ENCODE assay signal across 27 mouse cellular contexts in genomic region chr9:118942030-118942429, GRCm38 (mm10). TPM values are rescaled to one million over a fixed set of nuclear protein-coding genes. Genes with fewer than 3 reads are reported as not detected.
DNase-seq lines count a peak whose midpoint lies in the region; ATAC-seq and TF ChIP-seq lines count a peak whose summit lies in the region.
"Had no signal": no experiment of that assay in that cellular context is flagged by ENCODE, and none has a peak within 500 bp of the region (broad histone marks: within the 10 kb centered on the region; RNA-seq: fewer than 3 reads in every experiment).

No protein-coding gene starts in this region.

- H3K4me1 ChIP-seq in intestine, postnatal 0 days (replicated peaks; ENCODE audit: control insufficient read depth, insufficient read depth, low read length) = peaks cover 3% of the 10 kb centered on the region; the same call in 1 of the 2 replicates
- peaks cover 26% of the 10 kb centered on the region; the same call in 1 of the 2 replicates for H3K4me1 ChIP-seq in intestine, embryonic 15.5 days (replicated peaks)
- peaks cover 20% of the 10 kb centered on the region for H3K4me1 ChIP-seq in lung, postnatal 0 days (ENCODE audit: insufficient read depth, low read depth, low read length)

- TF ChIP-seq CTCF in intestine, postnatal 0 days (IDR thresholded peaks at IDR 0.05; ENCODE audit: low read depth) = 0 out of 2 replicates have a peak, but pooled peaks have one; percentile 24
- no peak for TF ChIP-seq CTCF in lung, postnatal 0 days (IDR thresholded peaks at IDR 0.05)

- no peak overlapping the region for H3K4me3 ChIP-seq in intestine, postnatal 0 days (ENCODE audit: low read depth, low read length)
- H3K4me3 ChIP-seq in intestine, embryonic 15.5 days (replicated peaks) = no peak overlapping the region
- H3K4me3 ChIP-seq in lung, postnatal 0 days (ENCODE audit: low read depth, low read length) = no peak overlapping the region
- H3K4me3 ChIP-seq: embryonic facial prominence, embryonic 12.5 days; embryonic facial prominence, embryonic 15.5 days; gastrocnemius, adult 2 months; heart, embryonic 10.5 days; heart, embryonic 13.5 days; hindbrain, embryonic 15.5 days had no signal

- DNase-seq in cerebellum, postnatal 14 days = peak; percentile 30 to 48
- DNase-seq in cerebellum, adult 9-10 months = no peak
- peak; percentile 59 for DNase-seq in kidney, postnatal 14 days
- DNase-seq in kidney, adult 9 months = no peak
- DNase-seq in lung, postnatal 36 days = peak; percentile 64
- no peak for DNase-seq in lung, postnatal 0 days (ENCODE audit: low spot score)
- DNase-seq: adrenal gland, postnatal 10 days; adrenal gland, postnatal 36 days; B cell, adult 2 months; cerebellum, adult 2 months; cerebellum, postnatal 25 days; forebrain, postnatal 0 days; gastrocnemius, adult 2 months; gastrocnemius, postnatal 14 days; heart, adult 18-20 months; heart, postnatal 14 days; heart, postnatal 4 days had no signal

- H3K27me3 ChIP-seq in intestine, postnatal 0 days (replicated peaks; ENCODE audit: control insufficient read depth, insufficient read depth, low read length) = no peaks in the 10 kb centered on the region
- H3K27me3 ChIP-seq in intestine, embryonic 15.5 days (replicated peaks) = no peaks in the 10 kb centered on the region
- H3K27me3 ChIP-seq in lung, postnatal 0 days (replicated peaks; ENCODE audit: insufficient read depth, low read length) = no peaks in the 10 kb centered on the region
- H3K27me3 ChIP-seq: embryonic facial prominence, embryonic 12.5 days; embryonic facial prominence, embryonic 15.5 days; heart, embryonic 13.5 days; hindbrain, embryonic 15.5 days; Patski had no signal

- no peak for ATAC-seq in intestine, postnatal 0 days
- no peak for ATAC-seq in intestine, embryonic 15.5 days
- no peak for ATAC-seq in lung, postnatal 0 days
- ATAC-seq: forebrain, embryonic 14.5 days; forebrain, postnatal 0 days; Patski had no signal

- H3K9ac ChIP-seq in intestine, postnatal 0 days (ENCODE audit: low read depth, low read length) = no peak overlapping the region
- H3K9ac ChIP-seq in intestine, embryonic 15.5 days = no peak overlapping the region
- no peak overlapping the region for H3K9ac ChIP-seq in lung, postnatal 0 days (replicated peaks; ENCODE audit: low read depth)
- H3K9ac ChIP-seq: embryonic facial prominence, embryonic 12.5 days; embryonic facial prominence, embryonic 15.5 days; forebrain, postnatal 0 days; heart, embryonic 13.5 days; hindbrain, embryonic 15.5 days had no signal

- no peaks in the 10 kb centered on the region for H3K36me3 ChIP-seq in intestine, postnatal 0 days (ENCODE audit: control insufficient read depth, insufficient read depth)
- no peaks in the 10 kb centered on the region; the same call in 1 of the 2 replicates for H3K36me3 ChIP-seq in intestine, embryonic 15.5 days
- H3K36me3 ChIP-seq in lung, postnatal 0 days (ENCODE audit: insufficient read depth, low read length) = no peaks in the 10 kb centered on the region
- H3K36me3 ChIP-seq: embryonic facial prominence, embryonic 15.5 days; G1E; heart, embryonic 10.5 days; hindbrain, embryonic 15.5 days had no signal

- no peak for TF ChIP-seq EP300 in lung, postnatal 0 days (IDR thresholded peaks at IDR 0.05)

- H3K27ac ChIP-seq in intestine, postnatal 0 days (ENCODE audit: low read depth, low read length) = peak overlapping the region; percentile 12; the same call in 1 of the 2 replicates
- H3K27ac ChIP-seq in intestine, embryonic 15.5 days = no peak overlapping the region
- no peak overlapping the region for H3K27ac ChIP-seq in lung, postnatal 0 days (ENCODE audit: low read length)
- H3K27ac ChIP-seq: embryonic facial prominence, embryonic 12.5 days; embryonic facial prominence, embryonic 15.5 days; gastrocnemius, adult 2 months; heart, embryonic 10.5 days; heart, embryonic 13.5 days; hindbrain, embryonic 15.5 days had no signal

- WGBS in intestine, postnatal 0 days = 57% methylated on average over 4 of the region's 4 CpGs
- WGBS in intestine, embryonic 15.5 days = 82% methylated on average over 4 of the region's 4 CpGs
- 68% methylated on average over 4 of the region's 4 CpGs for WGBS in lung, postnatal 0 days

- H3K9me3 ChIP-seq in intestine, postnatal 0 days (ENCODE audit: control insufficient read depth) = no peaks in the 10 kb centered on the region
- H3K9me3 ChIP-seq in intestine, embryonic 15.5 days = no peaks in the 10 kb centered on the region
- H3K9me3 ChIP-seq in lung, postnatal 0 days (ENCODE audit: low read length) = no peaks in the 10 kb centered on the region
- H3K9me3 ChIP-seq: embryonic facial prominence, embryonic 12.5 days; embryonic facial prominence, embryonic 15.5 days; heart, embryonic 10.5 days; heart, embryonic 13.5 days; hindbrain, embryonic 15.5 days had no signal

- no peak overlapping the region for H3K4me2 ChIP-seq in intestine, postnatal 0 days (replicated peaks; ENCODE audit: low read depth)
- H3K4me2 ChIP-seq in intestine, embryonic 15.5 days (replicated peaks) = no peak overlapping the region
- no peak overlapping the region for H3K4me2 ChIP-seq in lung, postnatal 0 days (replicated peaks; ENCODE audit: low read depth, low read length)
- H3K4me2 ChIP-seq: embryonic facial prominence, embryonic 12.5 days; embryonic facial prominence, embryonic 15.5 days; heart, embryonic 13.5 days; hindbrain, embryonic 15.5 days had no signal

RNA-seq across cellular contexts. Expression of gene Ctdspl, which starts 15.8 kb away (rescaled TPM):
- 17.0 and 20.7 TPM in 2 replicates for polyA plus RNA-seq in intestine, postnatal 0 days (2015; fragmentation: Nextera tagmentation; extraction: Ambion mirVana)
- 16.9 and 18.4 TPM in 2 replicates for polyA plus RNA-seq in intestine, embryonic 15.5 days (2015; fragmentation: Nextera tagmentation; extraction: Ambion mirVana)
- polyA plus RNA-seq in lung, postnatal 0 days (2015; fragmentation: Nextera tagmentation; extraction: Ambion mirVana) = 27.8 and 29.9 TPM in 2 replicates
- polyA plus RNA-seq: G1E had no signal

Comparison
In these comparisons a context has a peak if more than half of its experiments do, and no peak if none do; other contexts are left out.
1. DNase-seq: peak in cerebellum, postnatal 14 days (2 of 2), kidney, postnatal 14 days (single experiment) and lung, postnatal 36 days (single experiment); none in cerebellum, adult 9-10 months (single experiment), kidney, adult 9 months (single experiment) and lung, postnatal 0 days (single experiment).